Mouse (Mus musculus): ENCODE data around the gene Ap5m1.
A peak's percentile ranks its signal among the peaks of the same experiment; 100 is the strongest.

GRCm38 (mm10) chr14:49066274-49066823 lies 452 bp downstream of the Ap5m1 start, which contains the start of gene Exoc5:
- TF ChIP-seq CTCF (conservative IDR thresholded peaks at IDR 0.05; ENCODE audit: insufficient read depth, insufficient read length, low read depth, low read length) (no peak), POLR2A (IDR thresholded peaks at IDR 0.05; ENCODE audit: low read depth, low read length) (peak; percentile 48)

Measured in kidney, adult 2 months (tissue).